Mouse (Mus musculus) neural tube, embryonic 14.5 days (tissue): ENCODE results near the gene Plcb1. TPM values are rescaled to one million over a fixed set of nuclear protein-coding genes. Genes with fewer than 3 reads are reported as not detected.
A peak's percentile ranks its signal among the peaks of the same experiment; 100 is the strongest.

ENCODE experiments used
- ATAC-seq: fragments of 200-750 bp; cut with Nextera tagmentation; 2 replicates; pipeline ENCODE4 v1.8.0; 2017; ENCODE audit warnings: low read depth, mild to moderate bottlenecking, moderate TSS enrichment, moderate library complexity
- H3K27ac ChIP-seq: fragments of 300-500 bp; sonication (generic); 2 replicates; pipeline ENCODE4 v1.5.1; 2014; ENCODE audit warnings: low read depth, mild to moderate bottlenecking, control low read depth, low read length, moderate library complexity, mixed read lengths
- H3K27me3 ChIP-seq: fragments of 300-500 bp; sonication (generic); 2 replicates; pipeline ENCODE4 v1.6.1; 2014; ENCODE audit warnings: low read length; ENCODE audit not compliant: control insufficient read depth, insufficient read depth
- H3K36me3 ChIP-seq: fragments of 300-500 bp; sonication (generic); 2 replicates; pipeline ENCODE4 v1.6.1; 2014; ENCODE audit warnings: low read length, mixed read lengths; ENCODE audit not compliant: control insufficient read depth, insufficient read depth
- H3K4me1 ChIP-seq: fragments of 300-500 bp; sonication (generic); 2 replicates; pipeline ENCODE4 v1.6.1; 2014; ENCODE audit warnings: low read length; ENCODE audit not compliant: control insufficient read depth, insufficient read depth
- H3K4me2 ChIP-seq: fragments of 300-500 bp; sonication (generic); 2 replicates; pipeline ENCODE4 v1.6.1; 2014; ENCODE audit warnings: mild to moderate bottlenecking, low read depth, low read length, control low read depth
- H3K4me3 ChIP-seq: fragments of 300-500 bp; sonication (generic); 2 replicates; pipeline ENCODE4 v1.5.1; 2014; ENCODE audit warnings: low read depth, low read length, control low read depth, mixed read lengths
- H3K9ac ChIP-seq: fragments of 300-500 bp; sonication (generic); replicated peaks from 2 replicates; pipeline ENCODE4 v1.6.1; 2014; ENCODE audit warnings: low read depth, mild to moderate bottlenecking, control low read depth, low read length, mixed read lengths
- H3K9me3 ChIP-seq: fragments of 300-500 bp; sonication (generic); 2 replicates; pipeline ENCODE4 v1.6.1; 2016; ENCODE audit warnings: low read length; ENCODE audit not compliant: control insufficient read depth
- WGBS: fragments of 180-500 bp; shearing (Covaris S2); extraction: QIAGEN DNeasy Blood & Tissue Kit; methylation state at CpG from one replicate; pipeline ENCODE4 v1.1.7; 2014; 5-methylcytosine and 5-hydroxymethylcytosine counted together
- polyA plus RNA-seq: library from polyadenylated mRNA; unstranded; fragments of >200 nt; fragmentation: Nextera tagmentation; extraction: Ambion mirVana; gene quantifications from 2 replicates; pipeline ENCODE4 v1.2.1, GENCODE M21; 2014

Plcb1 gene
- polyA plus RNA-seq, 1 experiment from 2014 or later = 118 TPM

GRCm38 (mm10) chr2:135029288-135029687 is 243.4 kb downstream of the Plcb1 start:
- Histone ChIP-seq H3K4me1 (0 out of 2 replicates have a peak, but pooled peaks cover 5% of the 10 kb centered on the region), H3K4me2 (peak overlapping the region; percentile 20), H3K27me3 (no peaks in the 10 kb centered on the region), H3K27ac (peak overlapping the region; percentile 44; the same call in 1 of the 2 replicates), H3K9me3 (no peaks in the 10 kb centered on the region), H3K4me3 (no peak overlapping the region), H3K36me3 (no peaks in the 10 kb centered on the region), H3K9ac (no peak overlapping the region)
- peak; percentile 36; the same call in 1 of the 2 replicates for ATAC-seq
- WGBS = 29% methylated on average over 5 of the region's 5 CpGs

GRCm38 (mm10) chr2:135029700-135030099 is 243.8 kb downstream of the Plcb1 start:
- Histone ChIP-seq H3K9me3 (no peaks in the 10 kb centered on the region), H3K4me1 (0 out of 2 replicates have a peak, but pooled peaks cover 5% of the 10 kb centered on the region), H3K27ac (peak overlapping the region; percentile 44; the same call in 1 of the 2 replicates), H3K4me3 (no peak overlapping the region), H3K4me2 (peak overlapping the region; percentile 20), H3K36me3 (no peaks in the 10 kb centered on the region), H3K9ac (no peak overlapping the region), H3K27me3 (no peaks in the 10 kb centered on the region)
- ATAC-seq = peak; percentile 35; the same call in 1 of the 2 replicates
- 23% methylated on average over 6 of the region's 6 CpGs for WGBS

DNA sequence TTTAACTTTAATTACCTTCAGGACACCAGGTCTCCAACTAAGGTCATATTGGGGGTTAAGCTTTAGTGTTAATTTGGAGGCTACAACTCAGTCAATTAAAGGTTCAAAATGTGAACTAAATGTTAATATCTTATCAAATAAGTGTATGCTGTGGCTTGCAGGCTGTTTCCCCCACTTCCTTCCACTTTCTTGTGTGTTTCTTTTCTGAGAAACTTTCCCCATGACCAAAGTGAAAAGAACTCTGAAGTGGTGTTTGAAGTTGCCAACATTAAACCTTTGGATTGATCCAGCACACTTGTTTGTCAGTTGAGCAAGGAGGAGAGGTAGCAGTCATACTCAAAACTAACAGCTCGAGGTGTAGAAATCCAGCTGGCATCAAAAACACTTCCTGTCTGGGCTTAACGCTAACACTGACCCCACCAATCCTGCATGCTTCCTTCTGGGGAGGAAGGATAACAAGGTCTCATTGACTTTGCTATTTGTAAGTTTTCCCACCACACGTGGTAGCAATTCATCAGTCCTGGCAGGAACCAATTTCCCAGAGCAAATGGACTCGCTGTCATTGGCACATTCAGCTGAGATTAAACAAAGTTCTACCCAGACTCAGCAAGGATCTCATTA is 249.9 kb downstream of the Plcb1 start:
- WGBS = 42% methylated on average over 4 of the region's 4 CpGs
- Histone ChIP-seq H3K27me3 (no peaks in the 10 kb centered on the region), H3K4me1 (0 out of 2 replicates have a peak, but pooled peaks cover 2% of the 10 kb centered on the region), H3K27ac (no peak overlapping the region), H3K36me3 (no peaks in the 10 kb centered on the region), H3K4me2 (no peak overlapping the region), H3K4me3 (no peak overlapping the region), H3K9ac (no peak overlapping the region), H3K9me3 (no peaks in the 10 kb centered on the region)
- no peak for ATAC-seq

GRCm38 (mm10) chr2:135048791-135049190 is 262.9 kb downstream of the Plcb1 start:
- no peaks in the 10 kb centered on the region for H3K27me3 ChIP-seq

DNA sequence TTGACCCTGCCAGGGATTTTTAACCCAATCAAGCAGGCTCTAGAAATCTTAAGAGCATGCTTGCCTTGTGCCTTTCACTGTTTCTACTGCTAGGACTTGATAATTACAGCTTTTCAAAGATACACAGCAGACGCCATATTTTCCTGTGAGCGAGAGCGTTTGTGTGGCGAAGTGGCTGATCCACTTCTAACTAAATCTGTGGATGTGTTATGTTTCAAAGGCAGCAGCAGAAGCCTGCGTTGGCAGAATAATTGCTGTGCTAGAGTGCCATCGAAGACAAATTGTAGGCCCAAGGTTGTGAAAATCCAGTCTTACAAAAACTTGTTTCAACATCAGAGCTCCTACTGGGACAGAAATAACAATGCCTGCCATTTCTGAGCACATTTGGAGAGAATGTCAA is 263.4 kb downstream of the Plcb1 start:
- 69% methylated on average over 6 of the region's 6 CpGs for WGBS
- Histone ChIP-seq H3K4me3 (no peak overlapping the region), H3K4me1 (no peaks in the 10 kb centered on the region), H3K27me3 (no peaks in the 10 kb centered on the region), H3K9me3 (no peaks in the 10 kb centered on the region), H3K4me2 (no peak overlapping the region), H3K27ac (no peak overlapping the region), H3K36me3 (no peaks in the 10 kb centered on the region), H3K9ac (no peak overlapping the region)
- no peak for ATAC-seq

More at GRCm38 (mm10) chr2:135048791-135049190, 262.9 kb downstream of the Plcb1 start:
- no peak overlapping the region for H3K27ac ChIP-seq
- no peak overlapping the region for H3K4me3 ChIP-seq
- no peaks in the 10 kb centered on the region for H3K9me3 ChIP-seq
- H3K4me2 ChIP-seq = no peak overlapping the region
- no peak overlapping the region for H3K9ac ChIP-seq
- H3K36me3 ChIP-seq = no peaks in the 10 kb centered on the region
- 56% methylated on average over 2 of the region's 2 CpGs for WGBS
- no peak for ATAC-seq
- no peaks in the 10 kb centered on the region for H3K4me1 ChIP-seq

DNA sequence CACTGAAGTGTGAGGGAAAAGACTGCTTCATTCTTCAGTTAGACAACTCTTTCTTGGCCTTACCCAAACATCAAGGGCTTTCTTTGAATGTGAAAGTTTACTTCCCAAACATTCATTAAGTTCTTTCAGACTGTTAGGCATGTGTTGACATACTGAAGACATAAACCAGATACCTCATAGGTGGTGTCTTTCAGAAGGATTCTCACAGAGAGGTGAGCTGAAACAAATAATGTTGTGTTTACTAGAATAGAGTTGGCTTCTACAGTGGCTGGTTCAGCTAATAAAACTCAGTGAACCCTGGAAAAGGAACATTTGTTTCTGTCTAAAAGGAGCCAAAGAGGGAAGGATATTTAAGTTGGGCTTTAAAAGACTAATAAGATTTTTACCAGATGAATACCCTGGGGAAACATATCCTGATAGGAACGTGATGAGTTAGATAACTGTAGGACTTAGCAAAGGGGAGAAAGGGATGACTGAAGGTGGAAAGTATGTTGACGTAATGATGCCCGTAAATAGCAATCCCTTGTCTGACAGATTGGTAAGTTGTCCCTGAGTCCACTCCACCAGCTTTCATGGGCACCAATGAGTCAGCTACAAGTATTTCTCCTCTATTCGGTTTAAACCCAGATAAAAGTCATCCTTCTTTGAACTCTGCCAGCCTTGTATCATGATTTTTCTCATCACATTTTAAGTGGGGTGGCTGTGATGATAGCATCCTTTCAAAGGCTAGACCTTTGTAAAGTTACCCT is 265.8 kb downstream of the Plcb1 start:
- no peaks in the 10 kb centered on the region for H3K27me3 ChIP-seq
- 78% methylated on average over 4 of the region's 4 CpGs for WGBS
- no peak overlapping the region for H3K27ac ChIP-seq
- no peaks in the 10 kb centered on the region for H3K9me3 ChIP-seq
- H3K36me3 ChIP-seq = no peaks in the 10 kb centered on the region
- H3K4me3 ChIP-seq = no peak overlapping the region
- ATAC-seq = no peak
- no peaks in the 10 kb centered on the region for H3K4me1 ChIP-seq
- H3K9ac ChIP-seq = no peak overlapping the region
- H3K4me2 ChIP-seq = no peak overlapping the region

- Histone ChIP-seq H3K27me3 (no peaks in the 10 kb centered on the region), H3K4me1 (no peaks in the 10 kb centered on the region), H3K4me2 (no peak overlapping the region), H3K4me3 (no peak overlapping the region), H3K9me3 (no peaks in the 10 kb centered on the region), H3K36me3 (no peaks in the 10 kb centered on the region), H3K27ac (no peak overlapping the region), H3K9ac (no peak overlapping the region)
- no peak; the same call in 1 of the 2 replicates for ATAC-seq
- WGBS = 80% methylated on average over 3 of the region's 3 CpGs
Measured at GRCm38 (mm10) chr2:135053391-135053790, 267.5 kb downstream of the Plcb1 start.

DNA sequence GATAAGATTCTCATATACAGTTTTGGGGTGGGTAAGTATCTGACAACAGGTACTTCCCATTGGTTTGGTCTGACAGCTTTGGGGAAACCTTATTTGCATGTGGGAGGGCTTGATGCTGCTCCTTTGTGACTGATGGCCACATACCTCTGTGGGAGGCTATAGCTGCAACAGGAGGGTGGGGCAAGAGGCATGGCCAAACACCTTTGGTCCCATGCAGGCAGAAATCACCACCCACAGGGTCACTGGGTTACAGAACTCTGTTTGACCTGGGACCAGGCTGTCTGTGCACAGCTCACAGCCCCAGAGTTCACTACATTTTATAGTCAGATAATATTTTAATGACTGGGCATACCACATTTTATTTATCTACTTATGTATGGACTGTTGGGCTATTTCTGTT is 281.6 kb downstream of the Plcb1 start:
- Histone ChIP-seq H3K9ac (no peak overlapping the region), H3K4me3 (no peak overlapping the region), H3K27ac (no peak overlapping the region), H3K9me3 (no peaks in the 10 kb centered on the region), H3K4me1 (no peaks in the 10 kb centered on the region), H3K4me2 (no peak overlapping the region), H3K36me3 (no peaks in the 10 kb centered on the region), H3K27me3 (no peaks in the 10 kb centered on the region)
- ATAC-seq = no peak

- Histone ChIP-seq H3K4me1 (no peaks in the 10 kb centered on the region), H3K27ac (no peak overlapping the region), H3K9me3 (no peaks in the 10 kb centered on the region), H3K36me3 (no peaks in the 10 kb centered on the region), H3K9ac (no peak overlapping the region), H3K4me3 (no peak overlapping the region), H3K4me2 (no peak overlapping the region), H3K27me3 (no peaks in the 10 kb centered on the region)
- ATAC-seq = no peak
- WGBS = 77% methylated on average over 4 of the region's 4 CpGs
Measured at GRCm38 (mm10) chr2:135071349-135071748, 285.5 kb downstream of the Plcb1 start.
